Mouse (Mus musculus) olfactory bulb, adult 2 months (tissue): ENCODE measurements around the gene Pced1a. TPM values are rescaled to one million over a fixed set of nuclear protein-coding genes. Genes with fewer than 3 reads are reported as not detected.

ENCODE experiments used
- H3K27ac ChIP-seq: fragments of 200-500 bp; 2 replicates; pipeline ENCODE4 v1.5.1; 2012; ENCODE audit warnings: low read depth, low read length; ENCODE audit not compliant: insufficient read depth
- H3K4me1 ChIP-seq: fragments of 200-500 bp; 2 replicates; pipeline ENCODE4 v1.6.1; 2012; ENCODE audit warnings: low read length; ENCODE audit not compliant: control insufficient read depth, insufficient read depth
- H3K4me3 ChIP-seq: fragments of 200-500 bp; 2 replicates; pipeline ENCODE4 v1.5.1; 2012; ENCODE audit warnings: mild to moderate bottlenecking, low read depth, low read length, moderate library complexity; ENCODE audit not compliant: insufficient read depth
- CTCF ChIP-seq: fragments of 200-500 bp; IDR thresholded peaks from 2 replicates; pipeline ENCODE4 v1.5.1; 2012; ENCODE audit warnings: low read depth, mild to moderate bottlenecking, low read length, moderate library complexity; ENCODE audit not compliant: insufficient read depth
- POLR2A ChIP-seq: fragments of 200-500 bp; IDR thresholded peaks from 2 replicates; pipeline ENCODE4 v1.6.1; 2012; ENCODE audit warnings: mild to moderate bottlenecking, low read depth, low read length, moderate library complexity; ENCODE audit not compliant: insufficient read depth
- WGBS: fragments of 180-500 bp; shearing (Covaris S2); methylation state at CpG from one replicate; pipeline ENCODE4 v1.1.7; 2018; 5-methylcytosine and 5-hydroxymethylcytosine counted together
- polyA plus RNA-seq: library from polyadenylated mRNA; stranded (reverse); fragments of >200 nt; gene quantifications from 2 replicates; pipeline ENCODE4 v1.2.4, GENCODE M21; 2012; ENCODE audit warnings: low replicate concordance; ENCODE audit not compliant: missing spikeins, insufficient read depth, insufficient read length

Gene Pced1a
- polyA plus RNA-seq, 1 experiment, result not detected

GRCm38 (mm10) chr2:130439840-130440480, 15.5 kb upstream of the Pced1a start:
- TF ChIP-seq CTCF, result no peak
- no peak overlapping the region for H3K4me3 ChIP-seq
- H3K27ac ChIP-seq, result no peak overlapping the region
- WGBS, result 92% methylated on average over 4 of the region's 4 CpGs
- no peaks in the 10 kb centered on the region for H3K4me1 ChIP-seq

GRCm38 (mm10) chr2:130438861-130439260, 14.4 kb upstream of the Pced1a start:
- no peaks in the 10 kb centered on the region for H3K4me1 ChIP-seq
- WGBS, result 81% methylated on average over 3 of the region's 3 CpGs
- no peak overlapping the region for H3K4me3 ChIP-seq
- H3K27ac ChIP-seq, result no peak overlapping the region
- no peak for TF ChIP-seq CTCF
- no peak for TF ChIP-seq POLR2A

GRCm38 (mm10) chr2:130436769-130437168, 12.3 kb upstream of the Pced1a start:
- no peak overlapping the region for H3K27ac ChIP-seq
- no peak overlapping the region for H3K4me3 ChIP-seq
- 98% methylated on average over 1 of the region's 1 CpGs for WGBS
- H3K4me1 ChIP-seq, result peaks cover 2% of the 10 kb centered on the region; the same call in 1 of the 2 replicates
- TF ChIP-seq POLR2A (no peak), CTCF (no peak)

GRCm38 (mm10) chr2:130433152-130433551, 8.7 kb upstream of the Pced1a start:
- Histone ChIP-seq H3K4me3 (no peak overlapping the region), H3K27ac (no peak overlapping the region), H3K4me1 (peaks cover 2% of the 10 kb centered on the region; the same call in 1 of the 2 replicates)
- 18% methylated on average over 4 of the region's 4 CpGs for WGBS
- TF ChIP-seq POLR2A (no peak), CTCF (no peak)

- Histone ChIP-seq H3K4me3 (no peak overlapping the region), H3K27ac (no peak overlapping the region), H3K4me1 (peaks cover 2% of the 10 kb centered on the region; the same call in 1 of the 2 replicates)
- 88% methylated on average over 3 of the region's 3 CpGs for WGBS
- no peak for TF ChIP-seq CTCF
- no peak for TF ChIP-seq POLR2A
These were observed 7.7 kb upstream of the Pced1a start for GRCm38 (mm10) chr2:130432157-130432556.

GRCm38 (mm10) chr2:130430484-130430883, 6.0 kb upstream of the Pced1a start:
- peaks cover 3% of the 10 kb centered on the region for H3K4me1 ChIP-seq
- TF ChIP-seq POLR2A (no peak), CTCF (no peak)
- 71% methylated on average over 3 of the region's 3 CpGs for WGBS

GRCm38 (mm10) chr2:130429851-130430250, 5.3 kb upstream of the Pced1a start:
- 28% methylated on average over 2 of the region's 2 CpGs for WGBS
- H3K27ac ChIP-seq, result no peak overlapping the region
- no peak overlapping the region for H3K4me3 ChIP-seq
- TF ChIP-seq POLR2A (no peak), CTCF (no peak)
- peaks cover 5% of the 10 kb centered on the region for H3K4me1 ChIP-seq

More at GRCm38 (mm10) chr2:130430484-130430883, 6.0 kb upstream of the Pced1a start:
- H3K27ac ChIP-seq, result no peak overlapping the region
- no peak overlapping the region for H3K4me3 ChIP-seq

- Histone ChIP-seq H3K4me1 (peaks cover 12% of the 10 kb centered on the region), H3K27ac (0 out of 2 replicates have a peak overlapping the region, but pooled peaks have one; percentile 79), H3K4me3 (peak overlapping the region; percentile 81; the same call in 1 of the 2 replicates)
- no peak for TF ChIP-seq POLR2A
- no peak for TF ChIP-seq CTCF
- WGBS, result 11% methylated on average over 5 of the region's 5 CpGs
These were observed 611 bp upstream of the Pced1a start for GRCm38 (mm10) chr2:130425112-130425511.

- Histone ChIP-seq H3K4me1 (peaks cover 12% of the 10 kb centered on the region), H3K27ac (peak overlapping the region; percentile 73), H3K4me3 (peak overlapping the region; percentile 81)
- TF ChIP-seq CTCF (no peak), POLR2A (no peak)
- 12% methylated on average over 49 of the region's 49 CpGs for WGBS
These were observed 940 bp downstream of the Pced1a start for GRCm38 (mm10) chr2:130423397-130424125.
